Mouse (Mus musculus) cortical plate, adult 2 months (tissue): Measurements from ENCODE around the gene Tmem256. TPM values are rescaled to one million over a fixed set of nuclear protein-coding genes. Genes with fewer than 3 reads are reported as not detected.
A peak's percentile ranks its signal among the peaks of the same experiment; 100 is the strongest.

ENCODE experiments used
- H3K27ac ChIP-seq: fragments of 200-500 bp; 2 replicates; pipeline ENCODE4 v1.5.1; 2012; ENCODE audit warnings: low read length, control low read depth, inconsistent platforms; ENCODE audit not compliant: insufficient read depth
- H3K4me1 ChIP-seq: fragments of 200-500 bp; 2 replicates; pipeline ENCODE4 v1.6.1; 2011; ENCODE audit warnings: low read length; ENCODE audit not compliant: control insufficient read depth, insufficient read depth
- H3K4me3 ChIP-seq: fragments of 200-500 bp; 2 replicates; pipeline ENCODE4 v1.5.1; 2011; ENCODE audit warnings: mild to moderate bottlenecking, low read length, control low read depth; ENCODE audit not compliant: insufficient read depth
- CTCF ChIP-seq: fragments of 200-500 bp; IDR thresholded peaks from 2 replicates; pipeline ENCODE4 v1.5.1; 2011; ENCODE audit warnings: mild to moderate bottlenecking, control low read depth, low read length; ENCODE audit not compliant: insufficient read depth; ENCODE audit errors: extremely low read depth
- POLR2A ChIP-seq: fragments of 200-500 bp; IDR thresholded peaks from 2 replicates; pipeline ENCODE4 v1.6.1; 2011; ENCODE audit warnings: mild to moderate bottlenecking, low read length, control low read depth; ENCODE audit not compliant: insufficient read depth; ENCODE audit errors: extremely low read depth
- polyA plus RNA-seq: library from polyadenylated mRNA; depleted of rRNA; stranded (reverse); fragments of >200 nt; gene quantifications from 2 replicates; pipeline ENCODE4 v1.2.3, GENCODE M21; 2012

Tmem256 gene
- polyA plus RNA-seq, 1 experiment = 234 TPM

DNA sequence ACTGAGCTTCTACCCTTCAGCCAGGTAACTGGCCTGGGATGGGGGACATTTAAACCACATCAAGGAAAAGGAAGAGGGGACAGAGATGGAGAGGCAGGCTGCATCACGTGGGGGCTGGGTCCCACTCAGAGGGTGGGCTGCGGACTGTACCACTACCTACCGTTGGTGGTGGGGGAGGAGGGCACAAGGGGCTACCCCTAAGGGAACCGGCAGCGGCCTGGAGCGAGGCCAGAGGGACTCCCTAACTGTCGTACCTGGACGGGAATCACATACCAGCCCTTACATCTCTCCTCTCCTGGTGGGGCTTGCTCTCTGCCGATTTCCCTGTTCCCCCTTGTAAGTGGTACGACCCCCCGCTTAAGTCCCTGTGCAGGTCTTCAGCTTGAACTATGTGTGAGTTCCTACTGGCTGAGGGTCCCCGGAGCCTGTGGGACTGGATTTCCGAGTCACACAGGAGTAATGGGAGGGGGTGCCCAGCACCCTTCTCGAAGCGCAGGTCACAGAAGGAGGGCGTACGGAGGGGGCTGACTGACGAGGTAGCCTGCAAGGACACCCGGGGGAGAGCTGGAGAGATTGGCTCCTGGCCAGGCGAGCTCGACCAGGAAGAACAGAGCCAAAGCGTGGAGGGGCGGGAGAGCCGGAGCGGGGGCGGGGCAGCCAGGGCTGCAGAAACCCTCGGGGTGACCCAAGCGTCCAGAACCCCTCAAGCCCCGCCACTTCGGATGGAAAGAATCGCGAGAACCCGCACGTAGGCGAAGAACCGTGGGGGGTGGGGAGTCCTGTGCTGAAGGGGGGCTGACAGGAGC lies 37.7 kb upstream of the Tmem256 start:
- TF ChIP-seq POLR2A (no peak; the same call in 1 of the 2 replicates), CTCF (no peak)
- Histone ChIP-seq H3K4me3 (peak overlapping the region; percentile 78), H3K27ac (0 out of 2 replicates have a peak overlapping the region, but pooled peaks have one; percentile 41), H3K4me1 (peaks cover 1% of the 10 kb centered on the region; the same call in 1 of the 2 replicates)

DNA sequence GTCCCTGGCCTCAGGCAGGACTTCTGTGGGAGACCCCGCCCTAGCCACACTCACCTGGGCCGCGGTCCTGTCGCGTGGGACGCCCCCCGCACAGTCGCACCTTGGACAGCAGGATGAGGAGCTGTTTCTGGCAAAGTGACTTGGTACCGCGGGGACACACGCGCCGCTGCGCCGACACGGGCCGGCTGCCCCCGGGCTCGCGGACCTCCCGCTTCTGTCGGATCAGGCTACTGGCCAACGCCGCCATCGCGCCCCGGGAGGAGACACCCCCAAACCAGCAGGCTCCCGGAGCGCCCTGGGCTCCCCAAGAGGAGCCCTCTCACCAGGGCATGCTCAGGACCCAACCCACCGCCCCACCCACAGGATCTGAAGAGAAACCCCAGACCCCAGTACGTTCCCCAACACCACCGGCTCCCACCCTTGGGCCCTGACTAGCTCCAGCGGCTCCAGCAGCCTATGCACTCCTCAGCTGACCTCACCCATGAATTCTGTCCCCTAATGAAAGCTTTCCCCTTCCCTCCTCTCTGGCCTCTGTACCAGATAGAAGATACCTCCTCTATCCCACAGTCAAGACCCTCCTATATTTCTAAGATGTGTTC lies 36.8 kb upstream of the Tmem256 start, which contains the start of gene Fgf11:
Gene Fgf11 (minus strand): TSS at position 479 of the 599 bp plus-strand sequence.
- H3K4me3 ChIP-seq = peak within 1 kb of the TSS; percentile 78
- TF ChIP-seq POLR2A = no peak
- TF ChIP-seq CTCF = no peak
- H3K4me1 ChIP-seq = peaks cover 1% of the 10 kb centered on the region; the same call in 1 of the 2 replicates
- H3K27ac ChIP-seq = peak within 1 kb of the TSS; percentile 72

DNA sequence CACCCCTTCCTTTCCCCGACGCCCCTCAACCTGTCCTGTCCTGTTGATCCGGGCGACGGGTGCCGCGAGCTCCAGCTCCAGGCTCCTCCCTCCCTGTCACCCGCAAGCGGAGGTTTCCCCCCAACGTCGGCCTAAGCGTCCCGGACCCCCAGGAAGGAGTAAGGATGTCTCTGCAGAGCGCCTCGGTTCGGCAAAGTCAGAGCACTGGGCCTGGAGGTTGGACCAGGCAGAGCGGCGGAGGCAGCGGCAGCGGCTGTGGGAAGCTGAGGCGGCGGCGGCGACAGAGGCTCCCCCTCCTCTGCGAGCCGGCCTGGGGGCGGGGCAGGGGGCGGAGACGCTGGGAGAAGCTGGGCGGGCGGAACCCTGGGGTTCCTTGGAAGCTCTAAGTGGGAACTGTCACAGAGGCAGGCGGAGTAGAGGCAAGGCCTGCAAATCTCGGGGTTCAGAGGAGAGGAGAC lies 35.6 kb upstream of the Tmem256 start:
- Histone ChIP-seq H3K4me1 (peaks cover 1% of the 10 kb centered on the region; the same call in 1 of the 2 replicates), H3K27ac (peak overlapping the region; percentile 72), H3K4me3 (peak overlapping the region; percentile 78)
- TF ChIP-seq CTCF (no peak), POLR2A (no peak)

DNA sequence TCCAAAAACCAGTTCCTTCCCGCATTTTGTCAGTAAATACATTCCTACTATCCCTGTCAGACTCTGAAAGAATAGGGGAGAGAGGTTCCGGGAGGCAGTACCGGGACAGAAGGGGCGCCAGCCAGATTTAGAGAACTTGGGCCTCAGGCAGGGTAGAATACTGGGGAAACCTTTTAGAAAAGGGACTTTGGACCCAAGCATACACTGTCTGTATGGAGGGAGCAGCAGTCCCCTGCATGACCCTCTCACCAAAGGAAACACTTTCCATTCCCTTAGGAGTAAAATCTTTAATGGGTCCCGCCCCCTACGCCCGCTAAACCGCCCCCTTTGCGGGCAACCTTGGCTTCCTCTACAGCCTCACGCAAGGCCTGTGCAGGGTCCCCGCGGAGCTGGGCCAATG lies 35.0 kb upstream of the Tmem256 start:
- TF ChIP-seq CTCF = no peak
- TF ChIP-seq POLR2A = no peak
- Histone ChIP-seq H3K4me1 (peaks cover 1% of the 10 kb centered on the region; the same call in 1 of the 2 replicates), H3K27ac (no peak overlapping the region), H3K4me3 (peak overlapping the region; percentile 78; the same call in 1 of the 2 replicates)

DNA sequence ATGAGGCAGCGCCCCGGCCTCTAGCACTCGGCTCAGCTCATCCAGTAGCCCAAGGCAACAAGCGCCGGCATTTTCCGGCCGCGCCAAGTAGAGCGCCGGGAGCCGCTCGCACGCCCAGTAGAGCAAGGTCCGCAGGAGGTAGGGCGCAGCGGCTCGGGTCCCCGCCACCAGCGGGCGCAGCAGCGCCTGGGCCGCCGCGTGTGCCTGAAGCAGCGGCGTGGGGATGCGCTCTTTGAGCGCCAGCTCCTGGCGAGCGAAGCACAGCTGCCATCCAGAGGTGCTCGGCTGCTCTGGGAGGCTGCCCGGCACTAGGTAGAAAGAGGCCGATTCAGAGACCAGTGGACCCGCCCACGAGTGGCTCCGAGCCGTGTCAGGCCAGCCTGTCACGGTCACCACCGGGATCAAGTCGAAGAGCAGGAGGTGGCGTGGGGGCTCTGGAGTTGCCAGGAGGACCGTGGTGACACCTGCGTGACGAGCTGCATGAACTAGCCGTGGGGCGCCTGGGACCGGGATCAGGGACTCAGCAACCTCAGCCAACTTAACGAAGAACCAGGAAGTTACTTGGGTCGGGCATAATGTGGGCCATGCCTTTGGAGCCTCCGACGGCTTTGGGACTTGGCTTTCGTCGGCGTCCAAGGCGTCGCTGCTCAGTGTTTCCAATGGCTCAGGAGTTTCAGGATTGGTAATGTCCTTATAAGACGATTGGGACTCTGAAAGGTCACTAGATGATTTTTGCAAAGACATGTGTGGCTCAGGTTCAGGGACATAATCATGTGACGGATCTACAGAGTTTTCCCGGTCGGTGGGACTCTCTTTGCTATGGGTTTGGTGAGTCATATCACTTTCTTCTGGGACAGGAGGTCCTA lies 34.3 kb upstream of the Tmem256 start:
- no peak; the same call in 1 of the 2 replicates for TF ChIP-seq CTCF
- TF ChIP-seq POLR2A = no peak
- Histone ChIP-seq H3K4me3 (peak overlapping the region; percentile 78), H3K27ac (no peak overlapping the region), H3K4me1 (peaks cover 1% of the 10 kb centered on the region; the same call in 1 of the 2 replicates)

- Histone ChIP-seq H3K4me3 (no peak overlapping the region), H3K27ac (no peak overlapping the region), H3K4me1 (peaks cover 1% of the 10 kb centered on the region; the same call in 1 of the 2 replicates)
- TF ChIP-seq CTCF (no peak), POLR2A (no peak)
These were observed 33.7 kb upstream of the Tmem256 start for GRCm38 (mm10) chr11:69804652-69804940.

GRCm38 (mm10) chr11:69804972-69805909 lies 33.1 kb upstream of the Tmem256 start, which contains the start of gene Tmem102:
Tmem102 (minus strand) TSS chr11:69805624.
- Histone ChIP-seq H3K4me1 (peaks cover 1% of the 10 kb centered on the region; the same call in 1 of the 2 replicates), H3K4me3 (no peak within 1 kb of the TSS), H3K27ac (no peak within 1 kb of the TSS)
- TF ChIP-seq POLR2A = no peak
- no peak for TF ChIP-seq CTCF

- TF ChIP-seq CTCF (no peak), POLR2A (no peak)
- Histone ChIP-seq H3K27ac (no peak overlapping the region), H3K4me1 (peaks cover 1% of the 10 kb centered on the region; the same call in 1 of the 2 replicates), H3K4me3 (no peak overlapping the region)
These were observed 31.9 kb upstream of the Tmem256 start for GRCm38 (mm10) chr11:69806378-69806777.

GRCm38 (mm10) chr11:69807641-69808040 lies 30.7 kb upstream of the Tmem256 start:
- Histone ChIP-seq H3K27ac (no peak overlapping the region), H3K4me1 (no peaks in the 10 kb centered on the region), H3K4me3 (no peak overlapping the region)
- no peak for TF ChIP-seq POLR2A
